Mouse (Mus musculus): ENCODE measurements around the gene Ddx55. TPM values are rescaled to one million over a fixed set of nuclear protein-coding genes. Genes with fewer than 3 reads are reported as not detected.

Ddx55 gene
- polyA plus RNA-seq, 1 experiment from 2014 or later = 12.3 TPM

- Histone ChIP-seq H3K4me1 (peaks cover 42% of the 10 kb centered on the region), H3K36me3 (no peaks in the 10 kb centered on the region), H3K9ac (no peak overlapping the region), H3K4me2 (peak overlapping the region; percentile 88), H3K4me3 (peak overlapping the region; percentile 78; the same call in 1 of the 2 replicates), H3K27ac (0 out of 2 replicates have a peak overlapping the region, but pooled peaks have one; percentile 59), H3K9me3 (no peaks in the 10 kb centered on the region), H3K27me3 (no peaks in the 10 kb centered on the region)
- WGBS = 55% methylated on average over 4 of the region's 4 CpGs
- ATAC-seq (ENCODE audit: borderline replicate concordance, extremely low read depth, low FRiP score, low TSS enrichment) = no peak
Measured at GRCm38 (mm10) chr5:124528351-124528750, 24.3 kb upstream of the Ddx55 start.

GRCm38 (mm10) chr5:124528791-124529190 is 23.9 kb upstream of the Ddx55 start:
- 13% methylated on average over 9 of the region's 9 CpGs for WGBS

GRCm38 (mm10) chr5:124529191-124529651 is 23.4 kb upstream of the Ddx55 start:
- Histone ChIP-seq H3K27me3 (no peaks in the 10 kb centered on the region), H3K4me1 (peaks cover 42% of the 10 kb centered on the region), H3K9ac (peak overlapping the region; percentile 36; the same call in 1 of the 2 replicates), H3K36me3 (no peaks in the 10 kb centered on the region), H3K9me3 (no peaks in the 10 kb centered on the region), H3K27ac (peak overlapping the region; percentile 59), H3K4me3 (peak overlapping the region; percentile 78), H3K4me2 (peak overlapping the region; percentile 88)
- 18% methylated on average over 8 of the region's 8 CpGs for WGBS
- ATAC-seq (ENCODE audit: borderline replicate concordance, extremely low read depth, low FRiP score, low TSS enrichment) = no peak

More at GRCm38 (mm10) chr5:124528791-124529190, 23.9 kb upstream of the Ddx55 start:
- H3K27ac ChIP-seq = peak overlapping the region; percentile 59
- H3K4me1 ChIP-seq = peaks cover 42% of the 10 kb centered on the region
- ATAC-seq (ENCODE audit: borderline replicate concordance, extremely low read depth, low FRiP score, low TSS enrichment) = no peak
- H3K27me3 ChIP-seq = no peaks in the 10 kb centered on the region
- H3K9ac ChIP-seq = peak overlapping the region; percentile 36; the same call in 1 of the 2 replicates
- H3K4me2 ChIP-seq = peak overlapping the region; percentile 88
- no peaks in the 10 kb centered on the region for H3K36me3 ChIP-seq
- H3K9me3 ChIP-seq = no peaks in the 10 kb centered on the region
- H3K4me3 ChIP-seq = peak overlapping the region; percentile 78

- H3K4me2 ChIP-seq = peak overlapping the region; percentile 88
- no peaks in the 10 kb centered on the region for H3K9me3 ChIP-seq
- peak overlapping the region; percentile 62; the same call in 1 of the 2 replicates for H3K9ac ChIP-seq
- no peak overlapping the region; the same call in 1 of the 2 replicates for H3K27ac ChIP-seq
- no peaks in the 10 kb centered on the region for H3K27me3 ChIP-seq
- WGBS = 40% methylated on average over 8 of the region's 8 CpGs
- no peak for ATAC-seq (ENCODE audit: borderline replicate concordance, extremely low read depth, low FRiP score, low TSS enrichment)
- peak overlapping the region; percentile 78 for H3K4me3 ChIP-seq
- H3K4me1 ChIP-seq = peaks cover 42% of the 10 kb centered on the region
- H3K36me3 ChIP-seq = no peaks in the 10 kb centered on the region
Measured at GRCm38 (mm10) chr5:124529697-124530096, 23.0 kb upstream of the Ddx55 start.

GRCm38 (mm10) chr5:124530655-124531582 is 21.7 kb upstream of the Ddx55 start, which contains the start of gene Rilpl1:
Gene Rilpl1, minus strand, starts transcription at chr5:124531391.
- Histone ChIP-seq H3K36me3 (no peaks in the 10 kb centered on the region), H3K27me3 (no peaks in the 10 kb centered on the region), H3K9ac (peak within 1 kb of the TSS; percentile 62), H3K4me3 (peak within 1 kb of the TSS; percentile 78), H3K4me1 (peaks cover 42% of the 10 kb centered on the region), H3K4me2 (peak within 1 kb of the TSS; percentile 88), H3K27ac (peak within 1 kb of the TSS; percentile 75), H3K9me3 (no peaks in the 10 kb centered on the region)
- ATAC-seq (ENCODE audit: borderline replicate concordance, extremely low read depth, low FRiP score, low TSS enrichment) = peak; percentile 90
- WGBS = under 1% methylated on average over 93 of the region's 96 CpGs

GRCm38 (mm10) chr5:124531583-124531930 is 21.1 kb upstream of the Ddx55 start:
- ATAC-seq (ENCODE audit: borderline replicate concordance, extremely low read depth, low FRiP score, low TSS enrichment) = peak; percentile 11; the same call in 1 of the 2 replicates
- WGBS = 12% methylated on average over 14 of the region's 14 CpGs
- Histone ChIP-seq H3K27me3 (no peaks in the 10 kb centered on the region), H3K36me3 (no peaks in the 10 kb centered on the region), H3K9me3 (no peaks in the 10 kb centered on the region), H3K4me3 (peak overlapping the region; percentile 78), H3K4me2 (peak overlapping the region; percentile 88), H3K9ac (peak overlapping the region; percentile 62), H3K27ac (peak overlapping the region; percentile 75), H3K4me1 (peaks cover 43% of the 10 kb centered on the region)

GRCm38 (mm10) chr5:124532451-124532850 is 20.2 kb upstream of the Ddx55 start:
- peak; percentile 39 for ATAC-seq (ENCODE audit: borderline replicate concordance, extremely low read depth, low FRiP score, low TSS enrichment)
- no peaks in the 10 kb centered on the region for H3K27me3 ChIP-seq
- 30% methylated on average over 7 of the region's 7 CpGs for WGBS
- H3K36me3 ChIP-seq = no peaks in the 10 kb centered on the region
- no peak overlapping the region for H3K9ac ChIP-seq
- no peak overlapping the region for H3K4me3 ChIP-seq
- no peaks in the 10 kb centered on the region for H3K9me3 ChIP-seq
- peaks cover 49% of the 10 kb centered on the region for H3K4me1 ChIP-seq
- H3K27ac ChIP-seq = peak overlapping the region; percentile 75
- H3K4me2 ChIP-seq = no peak overlapping the region

- Histone ChIP-seq H3K27me3 (no peaks in the 10 kb centered on the region), H3K9ac (no peak overlapping the region), H3K9me3 (no peaks in the 10 kb centered on the region), H3K27ac (no peak overlapping the region), H3K4me3 (no peak overlapping the region), H3K4me1 (peaks cover 28% of the 10 kb centered on the region), H3K4me2 (no peak overlapping the region), H3K36me3 (no peaks in the 10 kb centered on the region)
- ATAC-seq (ENCODE audit: borderline replicate concordance, extremely low read depth, low FRiP score, low TSS enrichment) = no peak
- WGBS = 51% methylated on average over 5 of the region's 5 CpGs
Measured at GRCm38 (mm10) chr5:124535016-124535415, 17.6 kb upstream of the Ddx55 start.

GRCm38 (mm10) chr5:124536776-124537175 is 15.9 kb upstream of the Ddx55 start:
- Histone ChIP-seq H3K4me2 (peak overlapping the region; percentile 47), H3K9ac (peak overlapping the region; percentile 27; the same call in 1 of the 2 replicates), H3K36me3 (no peaks in the 10 kb centered on the region), H3K4me1 (peaks cover 22% of the 10 kb centered on the region), H3K27me3 (no peaks in the 10 kb centered on the region), H3K9me3 (no peaks in the 10 kb centered on the region), H3K27ac (peak overlapping the region; percentile 55; the same call in 1 of the 2 replicates), H3K4me3 (peak overlapping the region; percentile 21; the same call in 1 of the 2 replicates)
- ATAC-seq (ENCODE audit: borderline replicate concordance, extremely low read depth, low FRiP score, low TSS enrichment) = no peak
- 3% methylated on average over 17 of the region's 17 CpGs for WGBS

- WGBS = 71% methylated on average over 15 of the region's 16 CpGs
- no peak for ATAC-seq (ENCODE audit: borderline replicate concordance, extremely low read depth, low FRiP score, low TSS enrichment)
Measured at GRCm38 (mm10) chr5:124538813-124539792, 13.6 kb upstream of the Ddx55 start.

GRCm38 (mm10) chr5:124539905-124540304 is 12.8 kb upstream of the Ddx55 start:
- Histone ChIP-seq H3K4me3 (peak overlapping the region; percentile 80), H3K4me1 (peaks cover 19% of the 10 kb centered on the region), H3K36me3 (peaks cover 19% of the 10 kb centered on the region), H3K27me3 (no peaks in the 10 kb centered on the region), H3K9me3 (no peaks in the 10 kb centered on the region), H3K9ac (no peak overlapping the region), H3K27ac (no peak overlapping the region), H3K4me2 (peak overlapping the region; percentile 49)
- WGBS = 73% methylated on average over 4 of the region's 4 CpGs
- no peak for ATAC-seq (ENCODE audit: borderline replicate concordance, extremely low read depth, low FRiP score, low TSS enrichment)

More at GRCm38 (mm10) chr5:124538813-124539792, 13.6 kb upstream of the Ddx55 start:
- H3K4me1 ChIP-seq = peaks cover 19% of the 10 kb centered on the region
- no peak overlapping the region for H3K4me2 ChIP-seq
- no peak overlapping the region for H3K27ac ChIP-seq
- H3K36me3 ChIP-seq = peaks cover 11% of the 10 kb centered on the region
- H3K9ac ChIP-seq = no peak overlapping the region
- H3K9me3 ChIP-seq = no peaks in the 10 kb centered on the region
- H3K4me3 ChIP-seq = no peak overlapping the region
- no peaks in the 10 kb centered on the region for H3K27me3 ChIP-seq
